Mouse (Mus musculus): Measurements from ENCODE around the gene Cfap43.

Cfap43 gene

GRCm38 (mm10) chr19:47795009-47795728 lies 123.9 kb downstream of the Cfap43 start:
- peak; percentile 79 for DNase-seq (ENCODE audit: low read depth, low spot score)

GRCm38 (mm10) chr19:47794331-47794730 lies 124.8 kb downstream of the Cfap43 start:
- no peak for DNase-seq (ENCODE audit: low read depth, low spot score)

GRCm38 (mm10) chr19:47790316-47791020 lies 128.6 kb downstream of the Cfap43 start:
- DNase-seq (ENCODE audit: low read depth, low spot score) = peak; percentile 63

DNA sequence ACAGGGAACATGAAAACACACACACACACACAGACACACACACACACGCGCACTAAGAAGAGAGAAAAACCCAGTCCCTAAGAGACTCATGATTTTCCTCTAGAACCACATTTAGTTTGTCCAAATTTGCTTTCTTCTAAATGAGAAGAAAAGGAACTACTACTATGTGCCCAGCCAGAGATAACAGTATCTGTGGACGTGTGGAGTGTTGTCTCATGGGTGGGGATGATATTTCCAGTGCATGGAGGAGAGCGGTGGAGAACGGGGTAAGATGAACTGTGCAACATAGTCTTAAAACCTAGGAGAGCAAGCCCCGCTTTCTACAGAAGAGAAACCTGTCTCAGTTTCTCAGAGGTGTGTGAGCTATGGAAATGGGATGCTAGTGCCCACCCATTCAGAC lies 135.2 kb downstream of the Cfap43 start:
- no peak for DNase-seq (ENCODE audit: low read depth, low spot score)

DNA sequence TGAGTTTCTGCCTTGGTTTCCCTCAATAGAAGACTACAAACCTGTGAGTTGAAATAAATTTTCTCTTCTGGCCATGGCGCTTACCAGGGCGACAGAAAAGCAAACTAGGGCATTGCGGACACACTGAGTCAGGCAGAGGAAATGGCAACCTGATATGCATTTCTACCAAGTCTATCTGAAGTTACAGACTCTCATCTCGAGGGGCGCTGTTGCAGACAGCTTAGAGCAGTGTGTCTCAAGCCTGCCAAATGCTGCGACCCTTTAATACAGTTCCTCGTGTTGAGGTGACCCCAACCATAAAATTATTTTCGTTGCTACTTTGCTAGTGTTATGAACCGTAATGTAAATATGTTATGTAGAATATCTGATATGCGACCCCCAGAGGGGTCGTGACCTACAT lies 138.1 kb downstream of the Cfap43 start:
- no peak for DNase-seq (ENCODE audit: low read depth, low spot score)

DNA sequence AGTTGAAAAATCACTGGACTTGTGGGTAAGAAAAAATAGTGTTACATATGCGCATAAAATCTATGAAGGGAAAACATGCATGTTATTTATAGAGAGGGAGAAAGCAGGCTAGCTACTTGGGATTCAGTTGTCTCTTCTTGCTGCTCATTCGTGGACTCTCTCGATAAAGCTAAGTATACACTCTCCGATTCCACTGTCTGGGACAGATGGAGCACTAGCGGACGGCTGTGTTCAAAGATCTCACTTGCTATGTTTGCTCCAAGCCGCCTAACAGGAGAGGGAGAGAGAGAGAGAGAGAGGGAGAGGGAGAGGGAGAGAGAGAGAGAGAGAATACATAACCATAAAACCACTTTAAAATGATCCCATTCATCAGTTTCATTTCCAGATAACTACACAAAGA lies 138.9 kb downstream of the Cfap43 start:
- DNase-seq (ENCODE audit: low read depth, low spot score) = peak; percentile 64

DNA sequence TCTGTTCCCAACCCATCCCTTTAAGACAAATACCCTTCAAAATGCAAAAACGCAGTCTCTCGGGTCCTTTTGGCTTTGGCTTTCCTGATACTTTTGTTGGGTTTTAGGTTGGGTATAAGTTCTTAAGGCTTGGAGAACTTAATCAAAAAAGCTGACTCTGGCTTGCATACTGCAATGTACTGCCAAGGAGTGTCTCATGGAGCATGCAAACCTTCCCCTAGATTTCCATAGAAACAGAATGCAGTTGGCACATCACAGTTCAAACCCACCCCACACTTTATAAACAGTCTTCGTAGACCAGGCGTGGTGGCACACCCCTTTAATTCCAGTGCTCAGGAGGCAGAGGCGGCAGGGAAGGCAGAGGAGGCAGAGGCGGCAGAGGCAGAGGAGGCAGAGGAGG lies 141.2 kb downstream of the Cfap43 start:
- peak; percentile 22 for DNase-seq (ENCODE audit: low read depth, low spot score)

GRCm38 (mm10) chr19:47755625-47756024 lies 163.5 kb downstream of the Cfap43 start:
- no peak for DNase-seq (ENCODE audit: low read depth, low spot score)

GRCm38 (mm10) chr19:47754931-47755330 lies 164.2 kb downstream of the Cfap43 start:
- DNase-seq (ENCODE audit: low read depth, low spot score) = no peak

- no peak for DNase-seq (ENCODE audit: low read depth, low spot score)
Observed at GRCm38 (mm10) chr19:47753921-47754320, 165.2 kb downstream of the Cfap43 start.

GRCm38 (mm10) chr19:47752456-47752855 lies 166.6 kb downstream of the Cfap43 start:
- DNase-seq (ENCODE audit: low read depth, low spot score) = no peak

DNA sequence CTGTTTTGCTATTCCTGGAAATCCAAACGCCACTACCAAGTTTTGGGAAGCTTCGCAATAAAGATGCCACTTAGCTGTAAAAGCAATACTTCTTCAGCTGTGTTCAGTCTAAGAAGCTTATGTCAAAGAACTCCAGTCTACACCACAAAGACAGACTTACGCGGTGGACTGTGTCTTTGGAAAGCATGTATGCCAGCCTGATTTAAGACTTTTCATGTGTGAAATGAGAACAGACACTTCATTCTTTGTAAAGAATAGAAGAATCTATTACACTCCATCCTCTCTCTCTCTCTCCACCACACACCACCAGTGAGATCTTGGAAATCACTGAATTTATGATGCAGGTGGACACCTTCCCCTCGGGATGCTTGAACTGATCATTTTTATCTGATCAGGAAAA lies 168.7 kb downstream of the Cfap43 start:
- no peak for DNase-seq (ENCODE audit: low read depth, low spot score)

DNA sequence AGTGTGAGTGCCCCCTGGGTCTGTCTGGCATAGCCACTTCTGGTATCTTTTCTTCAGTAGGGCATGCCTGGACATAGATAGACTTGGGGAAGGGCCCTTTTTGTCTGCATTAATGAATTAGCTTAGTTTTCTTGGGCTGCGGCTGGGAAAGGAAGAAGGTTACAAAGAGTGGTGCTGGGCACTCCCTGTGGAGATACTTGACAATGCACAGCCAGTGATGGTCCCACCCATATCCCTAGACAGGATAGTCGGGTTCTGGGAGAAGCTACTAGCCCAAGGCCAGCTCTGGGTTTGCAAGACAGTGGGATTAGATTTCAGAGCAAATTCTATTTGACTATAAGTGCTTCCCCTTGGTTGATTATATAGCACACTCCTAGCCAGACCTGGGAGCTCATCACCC lies 170.1 kb downstream of the Cfap43 start:
- no peak for DNase-seq (ENCODE audit: low read depth, low spot score)

DNA sequence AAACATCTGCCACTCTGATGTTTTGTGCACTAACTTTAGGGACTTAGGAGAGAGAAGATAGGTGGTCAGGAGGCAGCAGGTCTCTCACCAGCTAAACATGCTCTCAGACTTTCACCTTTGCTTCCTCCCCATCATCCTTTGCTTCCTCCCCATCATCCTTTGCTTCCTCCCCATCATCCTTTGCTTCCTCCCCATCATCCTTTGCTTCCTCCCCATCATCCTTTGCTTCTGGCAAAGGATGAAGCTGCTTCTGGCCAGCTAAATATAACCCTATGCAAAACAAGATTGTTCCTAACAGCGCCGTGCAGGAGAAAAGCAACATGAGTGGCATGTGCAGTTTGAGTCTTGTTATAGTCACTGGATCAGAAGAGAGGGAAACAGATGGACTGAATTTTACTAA lies 172.0 kb downstream of the Cfap43 start:
- DNase-seq (ENCODE audit: low read depth, low spot score) = peak; percentile 21

GRCm38 (mm10) chr19:47731931-47732330 lies 187.2 kb downstream of the Cfap43 start:
- DNase-seq (ENCODE audit: low read depth, low spot score) = peak; percentile 91

DNA sequence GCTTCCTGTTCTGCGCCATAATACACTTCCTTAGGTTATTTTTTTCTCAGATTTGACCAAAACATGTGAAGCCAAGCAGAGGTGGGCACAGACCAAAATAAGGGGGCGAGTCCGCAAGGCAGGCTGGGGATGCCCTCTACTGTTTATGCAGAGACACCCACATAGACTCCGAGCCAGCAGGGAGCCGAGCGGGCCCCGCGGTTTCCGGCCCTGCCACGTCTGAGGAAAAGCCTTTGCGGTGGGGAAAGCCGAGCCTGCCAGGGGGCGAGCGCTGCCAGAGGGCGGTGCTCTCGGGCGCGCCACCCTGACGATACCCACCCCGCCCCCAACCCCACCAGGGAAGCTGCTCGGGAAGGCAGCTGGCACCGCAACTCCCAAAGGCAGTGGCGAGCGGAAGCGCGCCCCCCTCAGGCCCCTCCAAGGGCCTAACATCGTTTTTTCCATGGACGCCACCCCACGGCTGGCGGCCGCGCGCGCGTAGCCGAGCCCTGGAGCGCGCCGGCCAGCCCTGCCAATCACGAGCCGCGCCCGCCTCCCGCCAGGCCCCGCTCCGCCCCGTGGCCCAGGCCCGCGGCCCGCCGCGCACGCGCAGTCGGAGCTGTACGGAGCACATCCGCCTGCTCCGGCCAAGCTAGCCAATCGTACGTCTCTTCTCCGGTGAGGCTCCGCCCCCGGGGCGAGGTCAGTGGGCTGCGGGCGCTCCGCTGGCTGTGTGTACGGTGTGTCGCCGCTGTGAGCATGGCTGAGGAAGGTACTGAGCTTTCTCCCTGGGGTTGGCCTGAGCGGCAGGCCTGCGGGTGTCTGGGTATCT lies 187.8 kb downstream of the Cfap43 start, which contains the start of gene Sfr1:
Sfr1 (plus strand) TSS at position 612 of the 811 bp plus-strand sequence.
- DNase-seq (ENCODE audit: low read depth, low spot score) = peak; percentile 99

GRCm38 (mm10) chr19:47730691-47731070 lies 188.4 kb downstream of the Cfap43 start:
- peak; percentile 92 for DNase-seq (ENCODE audit: low read depth, low spot score)

- peak; percentile 55 for DNase-seq (ENCODE audit: low read depth, low spot score)
Observed at GRCm38 (mm10) chr19:47725643-47726140, 193.4 kb downstream of the Cfap43 start.

DNA sequence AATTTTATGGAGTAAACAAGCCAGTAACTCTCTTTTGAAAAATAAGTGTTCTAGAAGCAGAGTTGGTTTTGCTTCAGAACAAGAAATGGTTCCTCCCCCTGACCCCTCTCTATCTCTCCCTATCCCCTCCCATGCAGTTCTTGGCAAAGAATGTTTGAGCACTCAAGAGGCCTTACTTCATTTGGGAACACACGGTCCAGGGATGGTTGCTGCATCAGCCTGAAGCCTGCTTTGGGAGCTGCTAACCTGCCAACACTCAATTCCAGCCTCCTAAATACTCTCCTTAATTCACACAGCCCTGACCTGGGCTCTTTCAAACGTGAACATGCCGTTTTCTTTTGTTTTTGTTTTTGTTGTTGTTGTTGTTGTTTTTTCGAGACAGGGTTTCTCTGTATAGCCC lies 194.2 kb downstream of the Cfap43 start:
- DNase-seq (ENCODE audit: low read depth, low spot score) = no peak

GRCm38 (mm10) chr19:47722471-47722870 lies 196.6 kb downstream of the Cfap43 start:
- DNase-seq (ENCODE audit: low read depth, low spot score) = no peak

DNA sequence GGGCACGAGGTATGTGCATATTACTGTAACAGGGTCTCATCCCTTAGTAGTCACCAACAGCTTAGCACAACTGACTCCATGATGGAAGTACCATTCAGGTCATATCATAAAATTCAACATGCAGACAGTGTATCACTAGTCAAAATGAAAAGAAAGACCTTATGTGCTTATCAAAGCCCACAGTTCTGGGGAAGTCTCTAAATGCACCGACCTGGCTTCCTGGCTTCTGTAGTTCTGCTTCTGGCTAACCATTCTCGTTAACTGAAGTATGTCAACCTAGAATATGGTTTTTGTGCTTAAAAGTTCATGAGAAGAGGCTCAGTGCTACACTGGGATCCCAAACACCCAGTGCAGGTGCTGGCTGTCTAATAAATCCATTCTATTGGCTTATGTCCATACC lies 199.9 kb downstream of the Cfap43 start:
- DNase-seq (ENCODE audit: low read depth, low spot score) = no peak

- no peak for DNase-seq (ENCODE audit: low read depth, low spot score)
Observed at GRCm38 (mm10) chr19:47716144-47716543, 202.9 kb downstream of the Cfap43 start.
